Mouse (Mus musculus) embryonic facial prominence, embryonic 14.5 days (tissue): ENCODE results near the gene Pcbp4. TPM values are rescaled to one million over a fixed set of nuclear protein-coding genes. Genes with fewer than 3 reads are reported as not detected.

Experiments used
- ATAC-seq: fragments of 200-750 bp; cut with Nextera tagmentation; 2 replicates; pipeline ENCODE4 v1.8.0; 2017; ENCODE audit warnings: low read depth, moderate number of reproducible peaks, moderate TSS enrichment
- DNase-seq: peaks from one replicate; pipeline ENCODE4 v3.0.0-alpha.2; 2015; ENCODE audit warnings: low spot score
- H3K27ac ChIP-seq: fragments of 300-500 bp; sonication (generic); replicated peaks from 2 replicates; pipeline ENCODE4 v1.5.1; 2014; ENCODE audit warnings: low read depth, mild to moderate bottlenecking, low read length, moderate library complexity
- H3K27me3 ChIP-seq: fragments of 300-500 bp; sonication (generic); replicated peaks from 2 replicates; pipeline ENCODE4 v1.6.1; 2014; ENCODE audit warnings: low read length; ENCODE audit not compliant: control insufficient read depth, insufficient read depth
- H3K36me3 ChIP-seq: fragments of 300-500 bp; sonication (generic); 2 replicates; pipeline ENCODE4 v1.6.1; 2014; ENCODE audit warnings: low read length, mixed read lengths; ENCODE audit not compliant: control insufficient read depth, insufficient read depth
- H3K4me1 ChIP-seq: fragments of 300-500 bp; sonication (generic); 2 replicates; pipeline ENCODE4 v1.6.1; 2014; ENCODE audit warnings: antibody characterized with exemption, low read length; ENCODE audit not compliant: control insufficient read depth, insufficient read depth
- H3K4me2 ChIP-seq: fragments of 300-500 bp; sonication (generic); 2 replicates; pipeline ENCODE4 v1.6.1; 2014; ENCODE audit warnings: low read depth, mild to moderate bottlenecking, low read length, moderate library complexity, mixed read lengths
- H3K4me3 ChIP-seq: fragments of 300-500 bp; sonication (generic); 2 replicates; pipeline ENCODE4 v1.5.1; 2014; ENCODE audit warnings: low read depth, mild to moderate bottlenecking, low read length
- H3K9ac ChIP-seq: fragments of 300-500 bp; sonication (generic); 2 replicates; pipeline ENCODE4 v1.6.1; 2014; ENCODE audit warnings: low read depth, mild to moderate bottlenecking, low read length, moderate library complexity, mixed read lengths
- H3K9me3 ChIP-seq: fragments of 300-500 bp; sonication (generic); 2 replicates; pipeline ENCODE4 v1.6.1; 2016; ENCODE audit warnings: low read length; ENCODE audit not compliant: control insufficient read depth
- WGBS: fragments of 180-500 bp; shearing (Covaris S2); extraction: QIAGEN DNeasy Blood & Tissue Kit; methylation state at CpG from one replicate; pipeline ENCODE4 v1.1.7; 2014; 5-methylcytosine and 5-hydroxymethylcytosine counted together
- polyA plus RNA-seq: library from polyadenylated mRNA; unstranded; fragments of >200 nt; fragmentation: Nextera tagmentation; extraction: Ambion mirVana; gene quantifications from 2 replicates; pipeline ENCODE4 v1.2.1, GENCODE M21; 2014

The Pcbp4 gene
- polyA plus RNA-seq, 1 experiment from 2014 or later: 90.2 TPM

GRCm38 (mm10) chr9:106430015-106430264 is 23.2 kb upstream of the Pcbp4 start:
- peak overlapping the region; percentile 93 for H3K27ac ChIP-seq
- ATAC-seq (no peak), DNase-seq (no peak)
- H3K4me2 ChIP-seq: peak overlapping the region; percentile 89
- no peaks in the 10 kb centered on the region for H3K9me3 ChIP-seq
- H3K9ac ChIP-seq: peak overlapping the region; percentile 94
- H3K4me3 ChIP-seq: peak overlapping the region; percentile 67
- H3K4me1 ChIP-seq: 0 out of 2 replicates have a peak, but pooled peaks cover 4% of the 10 kb centered on the region
- 2% methylated on average over 4 of the region's 4 CpGs for WGBS
- peaks cover 32% of the 10 kb centered on the region for H3K36me3 ChIP-seq
- no peaks in the 10 kb centered on the region for H3K27me3 ChIP-seq

DNA sequence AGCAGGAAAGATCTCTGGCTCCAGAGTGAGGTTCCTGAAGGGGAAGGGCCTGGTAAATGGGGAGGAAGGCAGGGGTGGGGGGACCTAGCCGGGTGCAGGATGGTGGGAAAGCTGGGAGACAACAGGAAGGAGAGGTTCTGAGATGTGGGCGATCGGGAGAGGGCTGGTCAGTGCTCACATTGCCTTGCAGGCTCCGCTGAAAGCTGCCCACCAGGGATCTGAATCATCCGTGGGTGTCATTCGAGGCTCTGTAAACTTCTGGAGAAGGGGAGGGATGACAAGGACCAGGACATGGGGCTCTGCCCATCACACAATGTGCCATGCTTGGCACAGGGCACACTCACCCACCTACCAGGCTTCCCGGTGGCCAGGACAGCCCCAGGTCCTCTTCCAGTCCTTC is 19.7 kb upstream of the Pcbp4 start:
- Histone ChIP-seq H3K36me3 (peaks cover 32% of the 10 kb centered on the region), H3K4me1 (peaks cover 18% of the 10 kb centered on the region), H3K4me3 (no peak overlapping the region), H3K27me3 (no peaks in the 10 kb centered on the region), H3K9ac (no peak overlapping the region), H3K27ac (no peak overlapping the region), H3K4me2 (no peak overlapping the region), H3K9me3 (no peaks in the 10 kb centered on the region)
- DNase-seq: no peak
- no peak for ATAC-seq
- 73% methylated on average over 6 of the region's 7 CpGs for WGBS

DNA sequence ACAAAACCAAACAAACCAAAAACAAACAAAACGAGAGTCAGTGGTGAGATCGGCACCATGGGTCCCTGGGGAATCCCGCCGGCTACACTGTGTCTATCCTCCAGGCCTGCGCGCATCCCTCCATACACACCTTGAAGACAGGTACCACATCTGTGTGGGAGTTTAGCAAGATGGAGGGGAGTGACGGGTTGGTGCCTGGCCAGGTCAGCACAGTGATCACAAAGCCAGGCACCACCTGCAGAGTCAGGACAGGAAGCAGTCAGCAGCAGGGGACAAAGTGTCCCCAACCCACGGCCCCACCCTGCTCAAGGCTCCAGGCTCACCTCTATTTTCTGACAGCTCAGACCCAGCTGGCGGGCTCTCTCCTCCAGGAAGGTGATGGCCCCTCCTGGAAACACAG is 16.5 kb upstream of the Pcbp4 start:
- WGBS: 78% methylated on average over 9 of the region's 9 CpGs
- Histone ChIP-seq H3K4me1 (peaks cover 20% of the 10 kb centered on the region), H3K4me2 (no peak overlapping the region), H3K9ac (no peak overlapping the region; the same call in 1 of the 2 replicates), H3K27me3 (no peaks in the 10 kb centered on the region), H3K9me3 (no peaks in the 10 kb centered on the region), H3K36me3 (peaks cover 22% of the 10 kb centered on the region), H3K27ac (no peak overlapping the region), H3K4me3 (no peak overlapping the region)
- ATAC-seq (no peak), DNase-seq (no peak)

GRCm38 (mm10) chr9:106442680-106443079 is 10.4 kb upstream of the Pcbp4 start:
- H3K4me1 ChIP-seq: peaks cover 21% of the 10 kb centered on the region
- H3K9me3 ChIP-seq: no peaks in the 10 kb centered on the region
- H3K9ac ChIP-seq: no peak overlapping the region
- no peak for ATAC-seq
- H3K4me2 ChIP-seq: no peak overlapping the region
- no peak overlapping the region for H3K4me3 ChIP-seq
- H3K27ac ChIP-seq: no peak overlapping the region
- H3K36me3 ChIP-seq: peaks cover 6% of the 10 kb centered on the region; the same call in 1 of the 2 replicates
- WGBS: 75% methylated on average over 5 of the region's 5 CpGs
- H3K27me3 ChIP-seq: no peaks in the 10 kb centered on the region
- no peak for DNase-seq

DNA sequence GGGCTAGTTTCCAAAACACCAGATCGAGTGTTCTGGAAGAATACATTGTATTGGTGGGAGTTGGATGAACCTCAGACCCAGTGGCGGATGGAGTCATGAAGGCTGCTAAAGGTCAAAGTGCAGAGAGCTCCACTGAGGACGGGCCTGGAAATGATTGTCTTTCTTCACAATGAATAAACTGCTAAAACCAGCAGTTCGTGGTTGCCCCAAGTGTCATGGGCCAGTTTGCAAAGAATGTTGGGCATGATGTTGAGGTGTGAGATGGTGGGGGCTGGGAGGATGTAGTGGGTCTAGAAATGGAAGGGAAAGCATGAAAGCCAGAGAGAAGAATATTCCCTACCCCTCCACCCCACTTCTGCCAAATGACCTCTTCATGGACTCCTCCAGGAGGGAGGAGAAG is 8.3 kb upstream of the Pcbp4 start:
- ATAC-seq (no peak), DNase-seq (no peak)
- H3K9ac ChIP-seq: no peak overlapping the region
- no peak overlapping the region for H3K4me2 ChIP-seq
- whole genome bisulfite sequencing: 70% methylated on average over 4 of the region's 4 CpGs
- H3K27me3 ChIP-seq: no peaks in the 10 kb centered on the region
- H3K4me3 ChIP-seq: no peak overlapping the region
- peaks cover 6% of the 10 kb centered on the region; the same call in 1 of the 2 replicates for H3K36me3 ChIP-seq
- no peak overlapping the region for H3K27ac ChIP-seq
- H3K4me1 ChIP-seq: peaks cover 20% of the 10 kb centered on the region
- H3K9me3 ChIP-seq: no peaks in the 10 kb centered on the region

GRCm38 (mm10) chr9:106447348-106447747 is 5.7 kb upstream of the Pcbp4 start, which contains the start of the genes Abhd14b and Abhd14a:
TSS of gene Abhd14b (plus strand) at chr9:106447459.
TSS of gene Abhd14a (minus strand) at chr9:106447678.
- WGBS: 0% methylated on average over 18 of the region's 24 CpGs
- Histone ChIP-seq H3K4me1 (peaks cover 42% of the 10 kb centered on the region), H3K9ac (peak within 1 kb of the TSS; percentile 69), H3K27me3 (no peaks in the 10 kb centered on the region), H3K27ac (peak within 1 kb of the TSS; percentile 77), H3K36me3 (0 out of 2 replicates have a peak, but pooled peaks cover under 1% of the 10 kb centered on the region), H3K9me3 (no peaks in the 10 kb centered on the region), H3K4me2 (peak within 1 kb of the TSS; percentile 83), H3K4me3 (peak within 1 kb of the TSS; percentile 55)
- DNase-seq (peak; percentile 96), ATAC-seq (peak; percentile 86)

DNA sequence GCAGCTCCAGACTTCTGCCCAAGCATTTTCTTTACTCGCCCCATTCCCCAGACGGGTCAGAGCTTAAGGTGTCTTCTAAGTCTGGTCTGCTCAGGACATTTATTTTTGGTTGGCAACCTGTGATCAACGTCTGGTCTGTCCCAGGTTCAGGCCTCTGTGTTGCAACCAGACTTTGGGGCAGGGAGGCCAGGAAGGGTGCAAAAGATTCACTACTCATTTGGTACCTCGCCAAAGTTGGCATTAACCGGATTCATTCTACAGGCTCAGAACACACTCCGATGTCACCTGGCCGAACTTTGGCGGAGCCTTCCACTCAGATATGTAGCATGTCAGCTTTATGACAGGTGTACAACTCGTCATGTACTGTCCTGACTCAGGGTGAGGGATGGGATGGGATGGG is 5.1 kb upstream of the Pcbp4 start:
- Histone ChIP-seq H3K36me3 (no peaks in the 10 kb centered on the region), H3K9ac (peak overlapping the region; percentile 69), H3K27ac (peak overlapping the region; percentile 77), H3K9me3 (no peaks in the 10 kb centered on the region), H3K4me3 (peak overlapping the region; percentile 55), H3K4me2 (peak overlapping the region; percentile 83), H3K4me1 (peaks cover 47% of the 10 kb centered on the region), H3K27me3 (no peaks in the 10 kb centered on the region)
- WGBS: 36% methylated on average over 9 of the region's 9 CpGs
- ATAC-seq: no peak
- no peak for DNase-seq

DNA sequence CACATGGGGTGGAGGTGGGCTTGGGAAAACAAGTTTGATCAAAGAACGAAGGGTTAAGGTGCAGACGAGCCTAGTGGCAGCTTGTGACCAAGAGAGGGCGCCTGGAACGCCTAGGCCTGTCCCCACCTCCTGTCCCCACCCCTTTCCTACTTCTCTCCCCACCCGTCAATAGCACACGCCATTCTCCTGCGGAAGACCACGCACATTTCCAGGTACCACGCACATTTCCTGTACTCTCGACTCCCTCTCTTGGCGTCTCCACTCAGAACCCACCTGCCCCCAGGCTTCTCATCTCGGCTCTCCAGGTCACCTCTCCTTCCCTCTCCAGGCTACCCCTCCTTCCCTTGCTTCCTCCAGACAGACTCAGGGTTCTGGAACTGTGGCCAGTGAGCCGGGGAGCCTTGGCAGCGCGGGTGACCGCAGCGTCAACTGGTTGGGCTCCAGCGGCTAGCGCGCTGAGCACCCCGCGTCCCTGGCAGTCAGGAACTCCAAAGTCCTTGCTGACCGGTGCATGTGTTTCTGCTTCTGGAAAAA is 4.5 kb upstream of the Pcbp4 start:
- Histone ChIP-seq H3K27ac (peak overlapping the region; percentile 77; the same call in 1 of the 2 replicates), H3K9me3 (no peaks in the 10 kb centered on the region), H3K4me1 (peaks cover 49% of the 10 kb centered on the region), H3K27me3 (no peaks in the 10 kb centered on the region), H3K9ac (peak overlapping the region; percentile 69), H3K4me2 (peak overlapping the region; percentile 83), H3K36me3 (no peaks in the 10 kb centered on the region), H3K4me3 (peak overlapping the region; percentile 55)
- ATAC-seq: peak; percentile 56
- peak; percentile 89 for DNase-seq
- WGBS: 1% methylated on average over 23 of the region's 23 CpGs

DNA sequence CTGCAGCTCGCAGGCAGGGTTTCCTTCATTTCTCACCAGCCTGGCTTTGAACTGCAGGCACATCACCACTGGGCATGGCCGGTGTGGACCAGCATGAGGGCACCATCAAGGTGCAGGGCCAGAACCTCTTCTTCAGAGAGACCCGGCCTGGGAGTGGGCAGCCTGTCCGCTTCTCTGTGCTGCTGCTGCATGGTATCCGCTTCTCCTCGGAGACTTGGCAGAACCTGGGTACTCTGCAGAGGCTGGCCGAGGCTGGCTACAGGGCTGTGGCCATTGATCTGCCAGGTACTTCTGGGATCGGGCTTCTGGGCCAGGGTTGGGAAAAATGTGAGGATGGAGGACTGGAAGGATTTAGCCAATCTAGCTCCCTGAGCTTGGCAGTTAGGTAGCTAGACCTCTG is 3.1 kb upstream of the Pcbp4 start:
- 82% methylated on average over 8 of the region's 8 CpGs for WGBS
- DNase-seq: no peak
- Histone ChIP-seq H3K4me3 (no peak overlapping the region), H3K9ac (peak overlapping the region; percentile 12; the same call in 1 of the 2 replicates), H3K36me3 (no peaks in the 10 kb centered on the region), H3K4me1 (peaks cover 55% of the 10 kb centered on the region), H3K27me3 (no peaks in the 10 kb centered on the region), H3K4me2 (peak overlapping the region; percentile 31), H3K9me3 (no peaks in the 10 kb centered on the region), H3K27ac (peak overlapping the region; percentile 56)
- no peak for ATAC-seq
